Mouse (Mus musculus): ENCODE results near the gene Adgrd1.

- no peak for TF ChIP-seq CTCF (IDR thresholded peaks at IDR 0.05; ENCODE audit: low read depth)
- no peak for TF ChIP-seq EP300 (IDR thresholded peaks at IDR 0.05; ENCODE audit: low read depth)
Observed at GRCm38 (mm10) chr5:129165595-129165994, 69.0 kb downstream of the Adgrd1 start.
